ENCODE assay signal across 11 mouse cellular contexts in genomic region chr6:94011947-94012346, GRCm38 (mm10).
DNase-seq lines count a peak whose midpoint lies in the region.
"Had no signal": no experiment of that assay in that cellular context is flagged by ENCODE, and none has a peak within 500 bp of the region (broad histone marks: within the 10 kb centered on the region; RNA-seq: fewer than 3 reads in every experiment).

No protein-coding gene starts in this region.

- no peaks in the 10 kb centered on the region for H3K27me3 ChIP-seq in limb, embryonic 10.5 days (ENCODE audit: low read depth, poor library complexity, severe bottlenecking)
- H3K27me3 ChIP-seq: heart, embryonic 12.5 days had no signal

- peaks cover 31% of the 10 kb centered on the region for H3K4me1 ChIP-seq in limb, embryonic 10.5 days
- H3K4me1 ChIP-seq: heart, embryonic 12.5 days had no signal

- H3K36me3 ChIP-seq in limb, embryonic 10.5 days, result no peaks in the 10 kb centered on the region
- H3K36me3 ChIP-seq: heart, embryonic 12.5 days had no signal

- peak; percentile 15 for DNase-seq in NIH3T3 (ENCODE audit: low read depth)
- DNase-seq in embryo, embryonic 10 days (ENCODE audit: low spot score), result peak; percentile 66
- DNase-seq in kidney, adult 18-20 months, result peak; percentile 29
- no peak for DNase-seq in limb, embryonic 10.5 days (ENCODE audit: low spot score)
- DNase-seq in thymus, postnatal 10 days (ENCODE audit: low spot score in 2 of 2), result no peak
- no peak for DNase-seq in layer of hippocampus, adult 9-10 months (ENCODE audit: low spot score)
- no peak for DNase-seq in gastrocnemius, adult 18-20 months (ENCODE audit: low spot score)
- DNase-seq: cerebellum, adult 9-10 months; thymus, postnatal 4 days had no signal

- H3K4me3 ChIP-seq in limb, embryonic 10.5 days, result no peak overlapping the region
- H3K4me3 ChIP-seq: erythroblast, embryonic 14.5 days; heart, embryonic 12.5 days had no signal

- no peaks in the 10 kb centered on the region for H3K9me3 ChIP-seq in limb, embryonic 10.5 days (replicated peaks)
- H3K9me3 ChIP-seq: heart, embryonic 12.5 days had no signal

- 45% methylated on average over 5 of the region's 5 CpGs for WGBS in limb, embryonic 10.5 days

- peak overlapping the region; percentile 15; the same call in 1 of the 2 replicates for H3K27ac ChIP-seq in limb, embryonic 10.5 days

Comparison
In these comparisons a context has a peak if more than half of its experiments do, and no peak if none do; other contexts are left out.
1. DNase-seq: peak in NIH3T3 (single experiment), embryo, embryonic 10 days (single experiment) and kidney, adult 18-20 months (single experiment); none in limb, embryonic 10.5 days (single experiment), thymus, postnatal 10 days (0 of 2), layer of hippocampus, adult 9-10 months (single experiment) and gastrocnemius, adult 18-20 months (single experiment).